Mouse (Mus musculus) C2C12 (cell line): ENCODE data around the gene Pbx1.

ENCODE experiments used
- CEBPB ChIP-seq: IDR thresholded peaks from one replicate; pipeline ENCODE4 v1.6.1; 2011; ENCODE audit warnings: low read depth, mild to moderate bottlenecking, control low read depth, moderate library complexity
- CTCF ChIP-seq: IDR thresholded peaks from one replicate; pipeline ENCODE4 v1.5.1; 2011; ENCODE audit not compliant: control insufficient read depth, insufficient read depth, insufficient read length
- FOSL1 ChIP-seq: IDR thresholded peaks from one replicate; pipeline ENCODE4 v1.8.0; 2011; ENCODE audit warnings: mild to moderate bottlenecking, low read length; ENCODE audit not compliant: poor library complexity, insufficient read depth, severe bottlenecking
- MAX ChIP-seq: IDR thresholded peaks from one replicate; pipeline ENCODE4 v1.6.1; 2011; ENCODE audit warnings: mild to moderate bottlenecking, control low read depth
- MYOD1 ChIP-seq: IDR thresholded peaks from one replicate; pipeline ENCODE4 v1.6.1; 2011; ENCODE audit warnings: low read depth; ENCODE audit not compliant: control insufficient read depth, insufficient read length
- USF1 ChIP-seq: IDR thresholded peaks from one replicate; pipeline ENCODE4 v1.6.1; 2011; ENCODE audit warnings: low read depth, mild to moderate bottlenecking, control low read depth, moderate library complexity

DNA sequence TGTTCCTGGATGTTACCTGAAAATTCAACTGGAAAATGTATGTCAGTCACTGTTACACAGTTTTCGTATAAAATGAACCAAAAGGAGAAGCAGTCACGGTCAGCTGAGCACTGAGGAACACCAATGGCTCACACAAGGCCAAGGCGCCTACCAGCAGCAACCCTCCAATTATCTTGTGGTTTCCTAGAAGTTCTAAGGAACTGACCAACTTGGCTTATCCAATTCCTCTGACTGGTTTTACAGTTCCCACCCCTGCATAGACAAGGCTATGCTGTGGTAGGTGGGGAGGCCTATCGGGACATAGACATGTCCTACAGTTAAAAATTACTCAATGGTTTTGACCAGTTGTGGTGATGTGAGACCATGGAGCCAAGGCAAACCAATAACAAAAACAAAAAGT, 160.9 kb downstream of the Pbx1 start:
- no peak for TF ChIP-seq MYOD1
- no peak for TF ChIP-seq CTCF
- TF ChIP-seq MAX = no peak
- no peak for TF ChIP-seq FOSL1
- no peak for TF ChIP-seq USF1
- TF ChIP-seq CEBPB = no peak
